Mouse (Mus musculus): ENCODE data around the gene Srp54b. TPM values are rescaled to one million over a fixed set of nuclear protein-coding genes. Genes with fewer than 3 reads are reported as not detected.
"Not testable (repeated sequence)": the region's sequence is repeated elsewhere in the genome, so short reads cannot be mapped to it uniquely, and the experiment has no call there.

Srp54b gene
- 19.7 and 28.0 TPM in 2 replicates for total RNA-seq (2014; rRNA removed; ENCODE audit: low replicate concordance)
- polyA plus RNA-seq (2015; fragmentation: Nextera tagmentation; extraction: Ambion mirVana), result 50.2 and 50.7 TPM in 2 replicates

DNA sequence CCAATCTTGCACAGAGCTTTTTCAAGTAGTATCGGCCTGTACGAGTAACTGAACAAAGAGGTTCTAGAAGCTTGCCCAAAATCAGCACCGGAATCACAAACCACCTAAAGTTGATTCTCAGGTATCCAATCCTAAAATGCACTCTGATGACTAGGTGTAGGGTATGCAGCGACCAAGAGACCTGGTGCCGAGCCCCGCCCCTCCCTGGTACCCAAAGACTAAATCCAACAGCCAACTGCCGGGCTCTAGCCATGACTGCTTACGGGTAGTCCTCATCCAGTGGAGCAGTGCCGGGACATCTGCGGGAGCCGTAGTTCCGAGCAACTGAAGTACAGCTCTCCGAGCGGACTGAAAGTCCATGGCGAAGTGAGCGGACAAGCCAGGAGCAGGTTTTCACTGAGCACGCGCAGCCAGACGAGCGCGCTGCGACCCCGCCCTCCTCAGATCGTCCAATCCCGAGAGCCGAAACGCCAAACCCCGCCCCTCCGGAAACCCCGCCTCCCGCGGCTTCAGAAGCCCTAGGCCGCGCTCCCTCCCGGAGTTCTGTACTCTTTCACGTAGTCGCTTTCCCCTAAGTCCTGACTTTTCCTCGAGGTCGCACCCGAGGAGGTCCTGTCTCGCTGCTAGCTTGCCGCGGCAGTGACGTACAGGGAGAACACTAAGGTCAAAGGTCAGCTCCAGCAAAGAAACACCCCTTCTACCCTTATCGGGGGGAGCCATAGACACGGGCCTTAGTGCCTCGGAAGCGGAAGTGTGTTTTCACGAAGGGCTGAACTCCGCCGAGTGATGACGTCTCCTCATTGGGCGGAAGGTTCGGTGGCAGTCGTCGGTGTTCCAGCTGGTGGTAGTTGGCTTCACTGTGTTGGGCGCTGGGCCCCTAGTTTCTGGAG is at the start of gene Srp54b:
Gene Srp54b, plus strand, starts transcription at position 546 of the 890 bp plus-strand sequence.
- not testable (repeated sequence) for H3K9ac ChIP-seq (replicated peaks; ENCODE audit: low read depth, low read length); H3K4me1 ChIP-seq (ENCODE audit: control insufficient read depth, insufficient read depth); H3K27me3 ChIP-seq (ENCODE audit: control insufficient read depth, insufficient read depth, low read length); H3K4me2 ChIP-seq (ENCODE audit: low read depth, low read length); H3K36me3 ChIP-seq (replicated peaks; ENCODE audit: control insufficient read depth, insufficient read depth, low read length); DNase-seq (ENCODE audit: low spot score); H3K27ac ChIP-seq (ENCODE audit: low read depth); H3K9me3 ChIP-seq (replicated peaks; ENCODE audit: control insufficient read depth, low read length)
- no CpG with 5 or more reads among the region's 57 CpGs for WGBS
- peak within 1 kb of the TSS; percentile 29; the same call in 1 of the 2 replicates for H3K4me3 ChIP-seq (ENCODE audit: low read depth, low read length)
- ATAC-seq (ENCODE audit: insufficient read depth, low read depth), result peak; percentile 97

DNA sequence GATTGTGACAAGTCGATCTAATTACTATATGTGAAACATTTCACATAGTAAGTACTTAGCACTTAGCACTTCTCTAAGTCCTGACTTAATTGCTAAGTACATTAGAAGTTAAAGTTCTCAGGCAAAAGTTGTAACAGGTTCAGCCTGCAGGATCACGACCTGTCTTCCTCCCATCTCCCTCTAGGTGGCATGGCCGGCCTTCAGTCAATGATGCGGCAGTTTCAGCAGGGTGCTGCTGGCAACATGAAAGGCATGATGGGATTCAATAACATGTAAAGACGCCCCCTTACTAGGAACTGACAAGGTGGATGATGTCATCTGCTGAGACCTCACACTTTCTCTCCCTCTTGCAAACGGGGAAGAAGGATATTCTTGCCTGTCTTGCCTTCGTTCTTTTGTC is 42.3 kb upstream of the Srp54b start:
- H3K4me2 ChIP-seq (ENCODE audit: low read depth, low read length); H3K9me3 ChIP-seq (replicated peaks; ENCODE audit: control insufficient read depth, low read length); H3K4me1 ChIP-seq (ENCODE audit: control insufficient read depth, insufficient read depth); H3K36me3 ChIP-seq (replicated peaks; ENCODE audit: control insufficient read depth, insufficient read depth, low read length); H3K4me3 ChIP-seq (ENCODE audit: low read depth, low read length); H3K9ac ChIP-seq (replicated peaks; ENCODE audit: low read depth, low read length); ATAC-seq (ENCODE audit: insufficient read depth, low read depth); H3K27ac ChIP-seq (ENCODE audit: low read depth); DNase-seq (ENCODE audit: low spot score); H3K27me3 ChIP-seq (ENCODE audit: control insufficient read depth, insufficient read depth, low read length): not testable (repeated sequence)
- WGBS, result no CpG with 5 or more reads among the region's 7 CpGs

DNA sequence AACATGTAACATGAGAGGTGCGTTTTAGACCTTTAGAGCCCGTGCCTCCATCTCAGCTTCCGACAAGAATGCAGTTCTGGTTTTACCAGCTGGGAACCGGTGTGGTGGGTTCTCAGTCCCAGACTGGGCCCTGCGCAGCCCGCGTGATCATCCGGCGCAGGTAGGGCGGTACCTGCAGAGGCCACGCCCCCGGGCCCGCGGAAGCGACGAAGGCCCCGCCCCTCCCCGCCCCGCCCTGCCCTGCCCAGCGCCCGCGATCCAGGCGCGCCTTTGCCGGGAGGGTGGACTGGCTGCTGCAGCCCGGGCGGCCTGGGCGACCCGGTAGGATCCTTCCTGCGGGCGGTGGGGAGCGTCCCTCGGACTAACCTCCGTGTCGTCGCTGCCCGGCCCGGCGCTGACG is 30.7 kb upstream of the Srp54b start, which contains the start of gene Fam177a:
Gene Fam177a, plus strand, starts transcription at position 228 of the 400 bp plus-strand sequence.
- not testable (repeated sequence) for H3K9ac ChIP-seq (replicated peaks; ENCODE audit: low read depth, low read length); DNase-seq (ENCODE audit: low spot score); H3K4me1 ChIP-seq (ENCODE audit: control insufficient read depth, insufficient read depth); H3K9me3 ChIP-seq (replicated peaks; ENCODE audit: control insufficient read depth, low read length); H3K27me3 ChIP-seq (ENCODE audit: control insufficient read depth, insufficient read depth, low read length); H3K27ac ChIP-seq (ENCODE audit: low read depth); H3K4me3 ChIP-seq (ENCODE audit: low read depth, low read length); H3K4me2 ChIP-seq (ENCODE audit: low read depth, low read length); H3K36me3 ChIP-seq (replicated peaks; ENCODE audit: control insufficient read depth, insufficient read depth, low read length)
- peak; percentile 98 for ATAC-seq (ENCODE audit: insufficient read depth, low read depth)
- WGBS, result no CpG with 5 or more reads among the region's 40 CpGs

DNA sequence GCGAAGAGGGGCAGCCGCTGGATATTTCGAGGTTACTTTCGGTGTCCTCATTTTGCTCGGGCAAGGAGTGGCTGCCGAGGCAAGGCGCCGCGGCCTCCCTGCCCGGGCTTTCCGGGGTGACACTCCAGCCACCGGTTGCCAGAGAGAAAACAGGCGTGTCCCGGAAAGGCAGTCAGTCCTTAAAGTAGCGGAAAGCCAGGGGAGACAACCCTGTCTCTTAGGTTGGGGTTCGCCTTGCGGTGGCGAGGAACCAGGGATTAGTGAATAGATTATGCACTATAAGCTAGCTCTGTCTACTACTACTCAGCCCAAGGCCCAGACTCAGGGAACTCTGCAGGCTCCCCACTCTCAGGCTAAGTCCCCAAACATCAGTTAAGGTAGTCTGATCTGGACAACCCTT is 30.2 kb upstream of the Srp54b start:
- H3K9ac ChIP-seq (replicated peaks; ENCODE audit: low read depth, low read length); H3K27ac ChIP-seq (ENCODE audit: low read depth); H3K9me3 ChIP-seq (replicated peaks; ENCODE audit: control insufficient read depth, low read length); H3K4me3 ChIP-seq (ENCODE audit: low read depth, low read length); H3K4me2 ChIP-seq (ENCODE audit: low read depth, low read length); H3K27me3 ChIP-seq (ENCODE audit: control insufficient read depth, insufficient read depth, low read length); DNase-seq (ENCODE audit: low spot score); H3K4me1 ChIP-seq (ENCODE audit: control insufficient read depth, insufficient read depth); H3K36me3 ChIP-seq (replicated peaks; ENCODE audit: control insufficient read depth, insufficient read depth, low read length): not testable (repeated sequence)
- WGBS, result no CpG with 5 or more reads among the region's 18 CpGs
- peak; percentile 59 for ATAC-seq (ENCODE audit: insufficient read depth, low read depth)

DNA sequence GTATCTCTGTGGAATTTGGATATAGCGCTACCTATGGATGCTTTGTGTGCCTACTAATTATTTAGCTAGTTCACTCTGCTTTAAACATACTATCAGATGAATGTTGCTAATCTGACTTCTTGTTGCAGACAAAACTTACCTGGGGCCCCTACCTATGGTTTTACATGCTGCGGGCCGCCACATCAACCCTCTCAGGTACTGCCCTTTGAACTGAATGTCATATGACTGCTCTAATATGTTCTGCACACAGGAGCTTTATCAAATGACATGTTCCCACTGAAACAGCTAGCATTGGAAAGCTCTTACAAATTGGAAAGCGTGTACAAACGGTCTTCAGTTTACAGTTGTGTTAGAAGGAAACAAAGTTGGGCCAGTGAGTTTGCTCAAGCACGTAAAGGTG is 19.4 kb upstream of the Srp54b start:
- not testable (repeated sequence) for H3K27ac ChIP-seq (ENCODE audit: low read depth); H3K4me2 ChIP-seq (ENCODE audit: low read depth, low read length); H3K9ac ChIP-seq (replicated peaks; ENCODE audit: low read depth, low read length); H3K9me3 ChIP-seq (replicated peaks; ENCODE audit: control insufficient read depth, low read length); H3K4me1 ChIP-seq (ENCODE audit: control insufficient read depth, insufficient read depth); H3K4me3 ChIP-seq (ENCODE audit: low read depth, low read length); H3K27me3 ChIP-seq (ENCODE audit: control insufficient read depth, insufficient read depth, low read length); ATAC-seq (ENCODE audit: insufficient read depth, low read depth); DNase-seq (ENCODE audit: low spot score); H3K36me3 ChIP-seq (replicated peaks; ENCODE audit: control insufficient read depth, insufficient read depth, low read length)
- no CpG with 5 or more reads among the region's 6 CpGs for WGBS

DNA sequence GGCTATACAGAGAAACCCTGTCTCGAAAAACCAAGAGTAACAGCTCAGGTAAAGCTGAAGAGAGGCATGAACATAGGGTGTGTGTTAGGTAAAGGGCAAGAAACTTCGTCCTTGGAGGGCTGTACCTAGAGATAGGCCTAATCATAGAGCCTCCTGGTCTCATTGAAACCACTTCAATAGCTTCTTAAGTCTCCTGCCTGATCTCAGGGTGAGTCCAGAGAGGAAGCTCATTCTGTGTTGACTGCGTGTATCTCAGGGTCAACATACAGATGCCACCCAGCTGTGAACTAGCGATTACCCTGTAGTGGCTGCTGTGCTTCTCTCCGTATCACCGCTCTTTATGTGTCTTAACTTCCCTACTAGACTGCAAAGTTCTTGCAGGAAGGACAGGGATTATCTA is 17.0 kb upstream of the Srp54b start:
- not testable (repeated sequence) for ATAC-seq (ENCODE audit: insufficient read depth, low read depth); H3K9ac ChIP-seq (replicated peaks; ENCODE audit: low read depth, low read length); H3K36me3 ChIP-seq (replicated peaks; ENCODE audit: control insufficient read depth, insufficient read depth, low read length); DNase-seq (ENCODE audit: low spot score); H3K4me1 ChIP-seq (ENCODE audit: control insufficient read depth, insufficient read depth); H3K27me3 ChIP-seq (ENCODE audit: control insufficient read depth, insufficient read depth, low read length); H3K4me3 ChIP-seq (ENCODE audit: low read depth, low read length); H3K27ac ChIP-seq (ENCODE audit: low read depth); H3K9me3 ChIP-seq (replicated peaks; ENCODE audit: control insufficient read depth, low read length); H3K4me2 ChIP-seq (ENCODE audit: low read depth, low read length)
- no CpG with 5 or more reads among the region's 6 CpGs for WGBS

DNA sequence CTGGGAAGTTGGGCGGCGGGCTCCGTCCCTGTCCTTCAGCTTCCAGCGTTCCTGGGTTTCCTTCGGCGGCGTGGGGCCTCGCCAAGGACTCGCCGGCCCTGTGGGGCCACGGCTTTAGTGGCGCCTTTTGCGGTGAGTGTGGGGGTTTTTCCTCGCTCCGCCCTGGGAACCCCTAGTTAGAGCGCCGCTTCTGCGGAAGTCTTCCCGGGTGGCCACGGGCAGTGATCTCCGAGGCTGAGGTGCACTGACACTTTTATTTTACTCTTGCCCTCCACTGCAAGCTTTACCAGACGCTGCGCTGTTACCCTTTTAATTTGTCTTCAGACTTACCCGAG is 512 bp downstream of the Srp54b start:
- H3K9ac ChIP-seq (replicated peaks; ENCODE audit: low read depth, low read length); H3K4me2 ChIP-seq (ENCODE audit: low read depth, low read length); H3K27me3 ChIP-seq (ENCODE audit: control insufficient read depth, insufficient read depth, low read length); DNase-seq (ENCODE audit: low spot score); H3K4me1 ChIP-seq (ENCODE audit: control insufficient read depth, insufficient read depth); H3K36me3 ChIP-seq (replicated peaks; ENCODE audit: control insufficient read depth, insufficient read depth, low read length); H3K27ac ChIP-seq (ENCODE audit: low read depth); H3K9me3 ChIP-seq (replicated peaks; ENCODE audit: control insufficient read depth, low read length): not testable (repeated sequence)
- ATAC-seq (ENCODE audit: insufficient read depth, low read depth), result peak; percentile 40; the same call in 1 of the 2 replicates
- peak overlapping the region; percentile 29; the same call in 1 of the 2 replicates for H3K4me3 ChIP-seq (ENCODE audit: low read depth, low read length)
- WGBS, result 0% methylated on average over 8 of the region's 24 CpGs

DNA sequence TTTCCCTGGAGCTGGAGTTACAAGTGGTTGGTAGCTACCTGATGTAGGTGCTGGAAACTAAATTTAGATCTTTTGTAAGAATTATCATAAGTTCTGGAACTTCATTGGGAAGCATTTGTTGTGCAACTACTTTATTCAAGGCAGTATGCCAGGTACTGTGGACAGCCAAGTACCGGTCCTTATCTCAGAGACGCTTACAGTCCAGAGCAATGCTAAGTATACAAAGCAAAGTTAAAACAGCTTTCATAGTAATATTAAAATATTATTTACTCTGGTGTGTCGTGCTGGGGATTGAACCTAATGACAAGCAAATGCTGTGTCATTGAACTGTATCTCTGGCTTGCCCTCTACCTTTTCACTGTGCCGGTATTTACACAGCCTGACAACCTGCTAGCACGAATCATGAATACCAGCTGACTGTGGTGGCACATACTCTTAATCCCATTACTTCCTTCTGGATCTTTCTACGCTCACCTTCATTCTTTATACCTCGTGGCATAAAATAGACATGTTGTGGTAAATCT is 12.2 kb downstream of the Srp54b start:
- H3K9me3 ChIP-seq (replicated peaks; ENCODE audit: control insufficient read depth, low read length); DNase-seq (ENCODE audit: low spot score); H3K27ac ChIP-seq (ENCODE audit: low read depth); ATAC-seq (ENCODE audit: insufficient read depth, low read depth); H3K36me3 ChIP-seq (replicated peaks; ENCODE audit: control insufficient read depth, insufficient read depth, low read length); H3K27me3 ChIP-seq (ENCODE audit: control insufficient read depth, insufficient read depth, low read length); H3K9ac ChIP-seq (replicated peaks; ENCODE audit: low read depth, low read length); H3K4me2 ChIP-seq (ENCODE audit: low read depth, low read length); H3K4me1 ChIP-seq (ENCODE audit: control insufficient read depth, insufficient read depth); H3K4me3 ChIP-seq (ENCODE audit: low read depth, low read length): not testable (repeated sequence)
- no CpG with 5 or more reads among the region's 7 CpGs for WGBS
